Mouse (Mus musculus) liver, embryonic 14.5 days (tissue): ENCODE data around the gene Scn8a. TPM values are rescaled to one million over a fixed set of nuclear protein-coding genes. Genes with fewer than 3 reads are reported as not detected.

Source experiments
- ATAC-seq: fragments of 200-750 bp; cut with Nextera tagmentation; 2 replicates; pipeline ENCODE4 v1.8.0; 2017; ENCODE audit warnings: moderate number of reproducible peaks, mild to moderate bottlenecking, moderate library complexity; ENCODE audit not compliant: insufficient read depth
- DNase-seq, 3 experiments: peaks; one replicate each; pipeline ENCODE4 v3.0.0-alpha.2; 2012 to 2013; ENCODE audit warnings: low read depth in 3 of 3, low spot score in 3 of 3
- H3K27ac ChIP-seq: fragments of 300-500 bp; sonication (generic); 2 replicates; pipeline ENCODE4 v1.5.1; 2014; ENCODE audit warnings: moderate library complexity, mild to moderate bottlenecking, control low read depth, inconsistent platforms
- H3K27me3 ChIP-seq: fragments of 300-500 bp; sonication (generic); 2 replicates; pipeline ENCODE4 v1.6.1; 2014; ENCODE audit warnings: mild to moderate bottlenecking, low read length, moderate library complexity; ENCODE audit not compliant: control insufficient read depth, insufficient read depth
- H3K36me3 ChIP-seq: fragments of 300-500 bp; sonication (generic); replicated peaks from 2 replicates; pipeline ENCODE4 v1.6.1; 2014; ENCODE audit warnings: low read depth; ENCODE audit not compliant: control insufficient read depth, insufficient read depth
- H3K4me1 ChIP-seq, 2 experiments: fragments of 200-500 bp in 1 of 2; fragments of 300-500 bp in 1 of 2; sonication (generic) in 1 of 2; replicated peaks; 2 replicates each; pipeline ENCODE4 v1.6.1; 2012 to 2014; ENCODE audit warnings: antibody characterized with exemption in 1 of 2, inconsistent platforms in 1 of 2, low read length in 1 of 2; ENCODE audit not compliant: control insufficient read depth in 2 of 2, insufficient read depth in 2 of 2
- H3K4me2 ChIP-seq: fragments of 300-500 bp; sonication (generic); 2 replicates; pipeline ENCODE4 v1.6.1; 2014; ENCODE audit warnings: low read depth, mild to moderate bottlenecking, control low read depth, moderate library complexity
- H3K4me3 ChIP-seq, 2 experiments: fragments of 200-500 bp in 1 of 2; fragments of 300-500 bp in 1 of 2; sonication (generic) in 1 of 2; 2 replicates each; pipeline ENCODE4 v1.5.1; 2012 to 2014; ENCODE audit warnings: low read depth in 2 of 2, low read length in 2 of 2, mild to moderate bottlenecking in 2 of 2, control low read depth in 1 of 2, inconsistent platforms in 1 of 2, moderate library complexity in 1 of 2; ENCODE audit not compliant: insufficient read depth in 1 of 2
- H3K9ac ChIP-seq: fragments of 300-500 bp; sonication (generic); replicated peaks from 2 replicates; pipeline ENCODE4 v1.6.1; 2014; ENCODE audit warnings: mild to moderate bottlenecking, control low read depth, moderate library complexity
- H3K9me3 ChIP-seq: fragments of 300-500 bp; sonication (generic); 2 replicates; pipeline ENCODE4 v1.6.1; 2016; ENCODE audit warnings: low read length, mixed read lengths; ENCODE audit not compliant: control insufficient read depth
- CTCF ChIP-seq: IDR thresholded peaks from 2 replicates; pipeline ENCODE4 v1.5.1; 2016; ENCODE audit warnings: antibody characterized with exemption, low read depth, control low read depth
- EP300 ChIP-seq: IDR thresholded peaks from 2 replicates; pipeline ENCODE4 v1.6.1; 2016; ENCODE audit warnings: antibody characterized with exemption, low read depth
- WGBS: fragments of 180-500 bp; shearing (Covaris S2); extraction: QIAGEN DNeasy Blood & Tissue Kit; methylation state at CpG from one replicate; pipeline ENCODE4 v1.1.7; 2014; ENCODE audit not compliant: insufficient replicate concordance; 5-methylcytosine and 5-hydroxymethylcytosine counted together
- polyA plus RNA-seq, 2 experiments: library from polyadenylated mRNA; depleted of rRNA in 1 of 2; stranded (reverse) in 1 of 2; unstranded in 1 of 2; fragments of >200 nt; fragmentation: Nextera tagmentation in 1 of 2; extraction: Ambion mirVana in 1 of 2; gene quantifications; 2 replicates each; pipeline versions ENCODE4 v1.2.1 to v1.2.3; 2012 to 2014

Gene Scn8a
- polyA plus RNA-seq, 2 experiments = 0.13 to 0.41 TPM

GRCm38 (mm10) chr15:101075656-101076055 lies 206.0 kb downstream of the Scn8a start:
- H3K27ac ChIP-seq = no peak overlapping the region
- peaks cover 38% of the 10 kb centered on the region for H3K27me3 ChIP-seq
- DNase-seq (no peak), ATAC-seq (no peak)
- H3K9me3 ChIP-seq = no peaks in the 10 kb centered on the region
- no peak overlapping the region for H3K4me2 ChIP-seq
- peaks cover 0 to 4% of the 10 kb centered on the region in 2 experiments; a peak in 1 of 4 replicates for H3K4me1 ChIP-seq
- no peak overlapping the region for H3K4me3 ChIP-seq
- no peaks in the 10 kb centered on the region for H3K36me3 ChIP-seq
- H3K9ac ChIP-seq = no peak overlapping the region
- 51% methylated on average over 5 of the region's 5 CpGs for WGBS
- TF ChIP-seq EP300 = no peak
- TF ChIP-seq CTCF = no peak

DNA sequence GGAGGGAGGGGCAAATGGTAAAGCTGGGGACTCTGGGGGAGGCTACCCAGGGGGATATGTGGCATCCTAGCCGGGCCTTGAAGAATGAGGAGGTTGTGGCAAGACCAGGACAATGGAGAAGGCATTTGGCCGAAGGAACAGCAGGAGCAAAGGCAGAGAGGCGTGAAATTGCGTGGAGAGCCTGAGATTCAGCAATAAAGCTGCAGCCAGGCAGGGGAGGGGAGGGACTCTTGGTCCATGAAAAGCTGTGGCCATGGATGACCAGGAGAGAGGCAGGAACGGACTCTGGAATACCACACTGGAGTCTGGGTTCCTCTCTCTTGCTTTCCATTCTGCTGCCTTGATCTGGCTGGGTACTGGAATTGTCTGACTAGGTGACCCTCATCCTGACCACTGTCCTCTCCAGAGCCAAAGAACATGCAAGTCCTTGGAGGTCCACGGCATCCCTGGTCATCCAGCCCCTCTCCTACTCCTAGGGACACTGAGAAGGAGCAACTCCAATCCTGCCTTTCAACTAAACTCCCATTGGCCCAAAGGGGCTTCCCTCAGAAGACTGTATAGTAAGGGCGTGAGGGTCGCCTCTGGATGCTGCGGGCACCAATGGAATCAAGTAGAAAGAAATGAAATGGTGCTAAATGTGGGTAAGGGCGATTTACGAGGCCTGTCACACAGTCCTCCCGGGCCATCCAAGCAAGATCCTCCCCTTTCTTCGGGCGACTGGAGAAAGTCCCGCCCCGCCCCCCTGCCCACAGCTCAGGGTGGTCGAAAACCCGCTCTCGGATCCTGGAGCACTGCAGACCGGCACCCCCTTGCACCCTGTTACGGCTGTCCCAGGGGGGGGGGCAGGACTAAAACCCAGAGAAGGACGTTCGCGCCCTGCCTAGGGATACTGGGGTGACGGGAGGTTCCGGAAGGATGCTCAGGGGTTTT lies 206.7 kb downstream of the Scn8a start:
- Histone ChIP-seq H3K4me2 (no peak overlapping the region; the same call in 1 of the 2 replicates), H3K36me3 (no peaks in the 10 kb centered on the region), H3K27ac (no peak overlapping the region), H3K9me3 (no peaks in the 10 kb centered on the region), H3K9ac (no peak overlapping the region), H3K27me3 (peaks cover 38% of the 10 kb centered on the region), H3K4me3 (no peak overlapping the region), H3K4me1 (peaks cover 0 to 3% of the 10 kb centered on the region in 2 experiments; a peak in 1 of 4 replicates)
- ATAC-seq = no peak
- WGBS = 20% methylated on average over 26 of the region's 26 CpGs
- TF ChIP-seq EP300 = no peak
- no peak for TF ChIP-seq CTCF
- DNase-seq = no peak

- Histone ChIP-seq H3K9ac (no peak overlapping the region), H3K27me3 (peaks cover 38% of the 10 kb centered on the region), H3K27ac (no peak overlapping the region), H3K4me2 (peak overlapping the region; percentile 48), H3K36me3 (no peaks in the 10 kb centered on the region), H3K4me1 (peaks cover 0 to 3% of the 10 kb centered on the region in 2 experiments; a peak in 1 of 4 replicates), H3K4me3 (peak overlapping the region; percentile 39 to 47), H3K9me3 (no peaks in the 10 kb centered on the region)
- TF ChIP-seq CTCF = no peak
- no peak for TF ChIP-seq EP300
- DNase-seq (no peak), ATAC-seq (no peak)
- WGBS = 4% methylated on average over 34 of the region's 34 CpGs
Measured at GRCm38 (mm10) chr15:101077001-101077812, 207.5 kb downstream of the Scn8a start.

DNA sequence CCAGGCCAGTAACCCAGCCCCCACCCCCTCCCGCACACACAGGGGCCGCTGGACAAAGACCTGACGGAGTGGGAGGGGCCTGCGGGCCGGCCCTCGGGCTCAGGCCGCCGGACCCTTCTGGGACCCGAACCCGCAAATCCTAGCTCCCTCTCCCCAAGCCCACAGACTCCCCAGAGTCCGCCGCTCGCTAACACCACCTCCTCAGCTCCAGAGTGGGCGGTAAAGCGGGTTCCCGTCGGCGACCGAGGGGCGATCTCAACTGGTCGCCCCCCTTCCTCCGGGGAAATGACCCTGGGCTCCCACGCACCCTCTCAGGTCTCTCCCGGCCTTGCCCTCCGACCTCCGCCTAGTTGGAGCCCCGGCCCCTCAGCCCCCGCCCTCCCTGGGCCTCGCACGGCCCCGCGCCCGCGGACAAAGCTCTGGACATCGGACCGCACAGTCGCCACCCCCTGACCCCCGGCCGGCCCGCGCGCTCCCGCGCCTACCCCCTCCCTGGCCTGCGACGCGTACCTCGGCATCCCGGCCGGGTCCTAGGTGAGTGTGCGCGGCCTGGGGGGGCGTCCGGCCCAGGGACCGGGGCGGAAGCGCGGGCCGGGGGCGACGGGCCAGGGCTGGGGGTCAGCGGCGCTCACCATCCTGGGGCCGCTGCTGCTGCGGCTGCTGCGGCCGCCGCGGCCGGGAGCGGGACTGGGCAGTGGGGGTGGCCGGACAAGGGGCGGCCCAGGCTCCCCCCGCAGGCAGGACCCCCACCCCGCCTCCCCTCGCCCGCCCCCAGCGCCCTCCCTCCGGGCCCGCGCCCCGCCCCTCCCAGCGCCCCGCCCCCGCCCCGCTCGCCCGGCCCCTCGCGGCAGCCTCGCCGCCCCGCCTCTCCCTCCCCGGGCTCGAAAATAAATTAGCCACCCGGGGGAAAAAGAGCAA lies 208.4 kb downstream of the Scn8a start, which contains the start of gene Fignl2:
Fignl2 (minus strand) TSS at position 755 of the 918 bp plus-strand sequence.
- H3K9me3 ChIP-seq = no peaks in the 10 kb centered on the region
- H3K9ac ChIP-seq = peak within 1 kb of the TSS; percentile 20; the same call in 1 of the 2 replicates
- TF ChIP-seq CTCF (no peak), EP300 (no peak)
- peak within 1 kb of the TSS; percentile 47 to 57 for H3K4me3 ChIP-seq
- 1% methylated on average over 73 of the region's 96 CpGs for WGBS
- H3K4me2 ChIP-seq = peak within 1 kb of the TSS; percentile 48
- H3K27me3 ChIP-seq = peaks cover 38% of the 10 kb centered on the region
- H3K4me1 ChIP-seq = peaks cover 0 to 2% of the 10 kb centered on the region in 2 experiments; a peak in 1 of 4 replicates
- ATAC-seq (peak; percentile 46), DNase-seq (no peak)
- no peak within 1 kb of the TSS for H3K27ac ChIP-seq
- no peaks in the 10 kb centered on the region for H3K36me3 ChIP-seq
